Mouse (Mus musculus) G1E (cell line): ENCODE data around the gene Gm49388. TPM values are rescaled to one million over a fixed set of nuclear protein-coding genes. Genes with fewer than 3 reads are reported as not detected.

Source experiments
- ATAC-seq: 2 replicates; pipeline ENCODE4 v1.8.0; 2016; ENCODE audit warnings: mild to moderate bottlenecking; ENCODE audit not compliant: insufficient number of reproducible peaks, poor library complexity, low FRiP score, severe bottlenecking; ENCODE audit errors: extremely low read depth
- DNase-seq: peaks from one replicate; pipeline ENCODE4 v3.0.0; 2012; ENCODE audit warnings: low spot score
- H3K27me3 ChIP-seq: 2 replicates; pipeline ENCODE4 v1.6.1; 2012; ENCODE audit warnings: mild to moderate bottlenecking, low read length, inconsistent platforms; ENCODE audit not compliant: insufficient read depth
- H3K36me3 ChIP-seq: replicated peaks from 2 replicates; pipeline ENCODE3; 2012; ENCODE audit warnings: mild to moderate bottlenecking, inconsistent platforms
- H3K4me1 ChIP-seq: 2 replicates; pipeline ENCODE4 v1.6.1; 2012; ENCODE audit warnings: low read depth, low read length, inconsistent platforms, mixed read lengths; ENCODE audit not compliant: insufficient read depth
- H3K4me3 ChIP-seq: 2 replicates; pipeline ENCODE4 v1.5.1; 2012; ENCODE audit warnings: low read depth, mild to moderate bottlenecking, inconsistent platforms, low read length, moderate library complexity, mixed read lengths
- H3K9me3 ChIP-seq: replicated peaks from 2 replicates; pipeline ENCODE4 v1.6.1; 2012; ENCODE audit warnings: inconsistent platforms
- CTCF ChIP-seq: IDR thresholded peaks from 2 replicates; pipeline ENCODE4 v1.5.1; 2012; ENCODE audit warnings: low read depth, low read length, inconsistent platforms, mixed read lengths
- GATA1 ChIP-seq: IDR thresholded peaks from 2 replicates; pipeline ENCODE4 v1.6.1; 2012; ENCODE audit warnings: borderline replicate concordance, low read length, inconsistent platforms, mixed read lengths
- GATA2 ChIP-seq: IDR thresholded peaks from 2 replicates; pipeline ENCODE4 v1.6.1; 2012; ENCODE audit warnings: low read depth, low read length, inconsistent platforms, borderline replicate concordance
- POLR2AphosphoS5 ChIP-seq: IDR thresholded peaks from 2 replicates; pipeline ENCODE4 v1.6.1; 2012; ENCODE audit warnings: low read depth, low read length, inconsistent platforms; ENCODE audit not compliant: insufficient replicate concordance
- TAL1 ChIP-seq: conservative IDR thresholded peaks from 2 replicates; pipeline ENCODE4 v1.6.1; 2012; ENCODE audit warnings: low read depth, low read length, inconsistent platforms, mixed read lengths
- polyA plus RNA-seq: library from polyadenylated mRNA; stranded (reverse); fragments of >175 nt; gene quantifications from 2 replicates; pipeline ENCODE4 v1.2.3, GENCODE M21; 2012
- total RNA-seq, 2 experiments: library from RNA; stranded (forward) in 1 of 2; stranded (reverse) in 1 of 2; fragments of 200-1000 nt in 1 of 2; fragments of >200 nt in 1 of 2; fragmentation: Nextera tagmentation in 1 of 2; gene quantifications; 2 replicates each; pipeline ENCODE4 v1.2.3; 2014 to 2017

The Gm49388 gene
- total and polyA plus RNA-seq, 3 experiments: 1.1 to 4.7 TPM; not detected in 1

DNA sequence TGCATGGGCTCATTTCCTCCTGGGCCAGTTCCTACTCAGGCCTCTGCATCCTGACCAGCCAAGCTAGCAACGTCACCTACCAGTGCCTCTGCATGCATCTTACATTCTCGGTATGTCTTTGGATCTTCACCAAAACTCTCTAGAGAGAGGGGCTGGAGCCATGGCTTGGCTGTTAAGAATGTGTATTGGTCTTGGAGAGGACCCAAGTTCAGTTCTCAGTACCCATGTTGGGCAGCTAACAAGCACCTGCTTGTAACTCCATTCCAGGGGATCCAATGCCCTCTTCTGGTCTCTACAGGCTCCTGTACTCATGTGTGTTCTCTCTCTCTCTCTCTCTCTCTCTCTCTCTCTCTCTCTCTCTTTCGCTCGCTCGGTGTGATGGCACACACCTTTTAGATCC, 32.4 kb downstream of the Gm49388 start:
- Histone ChIP-seq H3K27me3 (peaks cover 29% of the 10 kb centered on the region), H3K36me3 (no peaks in the 10 kb centered on the region), H3K4me1 (peaks cover 12% of the 10 kb centered on the region), H3K9me3 (no peaks in the 10 kb centered on the region), H3K4me3 (no peak overlapping the region)
- TF ChIP-seq TAL1: no peak
- ATAC-seq (no peak), DNase-seq (no peak)

DNA sequence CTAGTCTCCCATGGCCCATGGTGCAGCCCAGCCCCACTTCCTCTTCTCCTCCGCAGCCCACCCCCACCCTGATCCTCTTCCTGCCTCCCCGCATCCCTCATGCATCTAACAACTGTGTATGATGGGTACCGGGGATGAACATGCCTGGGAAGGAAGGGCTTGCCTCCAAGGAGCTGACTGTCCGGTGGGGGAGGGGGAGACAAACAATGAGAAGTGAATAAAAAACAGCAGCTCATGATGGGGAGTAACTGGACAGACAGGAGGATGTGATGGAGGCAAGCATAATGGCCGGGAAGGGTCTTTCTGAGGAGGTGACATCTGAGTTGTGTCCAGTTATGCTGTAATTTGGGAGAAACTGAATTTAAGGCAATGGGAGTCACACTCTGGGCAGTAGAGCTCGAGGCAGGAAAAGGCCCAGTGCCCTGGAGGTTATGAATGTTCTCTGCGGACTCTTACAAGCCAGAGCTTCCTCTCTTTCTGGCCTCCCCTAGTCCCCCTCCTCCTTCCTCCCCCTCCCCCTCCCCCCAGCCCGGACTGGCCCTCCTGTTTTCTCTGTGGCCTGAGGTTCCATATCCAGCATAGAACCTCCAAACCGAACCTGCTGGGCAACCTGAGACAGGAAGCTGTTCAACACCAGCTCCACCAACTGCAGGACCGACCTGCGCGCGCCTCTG, 35.6 kb downstream of the Gm49388 start:
- no peak for DNase-seq
- TF ChIP-seq TAL1: no peak
- no peak for TF ChIP-seq POLR2AphosphoS5
- TF ChIP-seq CTCF: no peak
- no peak for TF ChIP-seq GATA1
- no peak for TF ChIP-seq GATA2
- peaks cover 8% of the 10 kb centered on the region for H3K4me1 ChIP-seq
- peaks cover 47% of the 10 kb centered on the region for H3K27me3 ChIP-seq
- no peaks in the 10 kb centered on the region for H3K9me3 ChIP-seq
- no peaks in the 10 kb centered on the region for H3K36me3 ChIP-seq
- H3K4me3 ChIP-seq: no peak overlapping the region
- no peak for ATAC-seq

DNA sequence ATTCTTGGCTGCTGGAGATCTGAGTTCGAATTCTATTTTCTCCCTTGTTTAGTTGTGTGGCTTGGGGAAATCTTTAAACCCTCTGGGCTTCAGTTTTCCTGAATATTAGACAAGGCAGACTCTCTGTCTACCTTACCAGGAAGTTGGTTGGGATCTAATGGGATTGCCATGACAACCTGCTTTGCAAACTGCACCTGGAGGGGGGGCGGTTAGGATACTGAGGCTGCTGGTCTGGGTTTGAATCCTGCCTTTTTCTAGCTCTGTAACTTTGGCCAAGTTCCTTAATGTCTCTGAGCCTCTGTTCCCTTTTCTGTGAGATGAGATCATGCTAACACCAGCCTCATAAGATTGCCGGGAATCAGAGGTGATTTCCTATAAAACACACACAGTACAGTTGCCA, 37.1 kb downstream of the Gm49388 start:
- no peak for ATAC-seq
- Histone ChIP-seq H3K9me3 (no peaks in the 10 kb centered on the region), H3K4me3 (no peak overlapping the region), H3K4me1 (peaks cover 6% of the 10 kb centered on the region; the same call in 1 of the 2 replicates), H3K36me3 (no peaks in the 10 kb centered on the region), H3K27me3 (peaks cover 45% of the 10 kb centered on the region)
- no peak for TF ChIP-seq TAL1
- no peak for TF ChIP-seq GATA1
- TF ChIP-seq GATA2: no peak
- TF ChIP-seq POLR2AphosphoS5: no peak
- TF ChIP-seq CTCF: no peak
- no peak for DNase-seq

DNA sequence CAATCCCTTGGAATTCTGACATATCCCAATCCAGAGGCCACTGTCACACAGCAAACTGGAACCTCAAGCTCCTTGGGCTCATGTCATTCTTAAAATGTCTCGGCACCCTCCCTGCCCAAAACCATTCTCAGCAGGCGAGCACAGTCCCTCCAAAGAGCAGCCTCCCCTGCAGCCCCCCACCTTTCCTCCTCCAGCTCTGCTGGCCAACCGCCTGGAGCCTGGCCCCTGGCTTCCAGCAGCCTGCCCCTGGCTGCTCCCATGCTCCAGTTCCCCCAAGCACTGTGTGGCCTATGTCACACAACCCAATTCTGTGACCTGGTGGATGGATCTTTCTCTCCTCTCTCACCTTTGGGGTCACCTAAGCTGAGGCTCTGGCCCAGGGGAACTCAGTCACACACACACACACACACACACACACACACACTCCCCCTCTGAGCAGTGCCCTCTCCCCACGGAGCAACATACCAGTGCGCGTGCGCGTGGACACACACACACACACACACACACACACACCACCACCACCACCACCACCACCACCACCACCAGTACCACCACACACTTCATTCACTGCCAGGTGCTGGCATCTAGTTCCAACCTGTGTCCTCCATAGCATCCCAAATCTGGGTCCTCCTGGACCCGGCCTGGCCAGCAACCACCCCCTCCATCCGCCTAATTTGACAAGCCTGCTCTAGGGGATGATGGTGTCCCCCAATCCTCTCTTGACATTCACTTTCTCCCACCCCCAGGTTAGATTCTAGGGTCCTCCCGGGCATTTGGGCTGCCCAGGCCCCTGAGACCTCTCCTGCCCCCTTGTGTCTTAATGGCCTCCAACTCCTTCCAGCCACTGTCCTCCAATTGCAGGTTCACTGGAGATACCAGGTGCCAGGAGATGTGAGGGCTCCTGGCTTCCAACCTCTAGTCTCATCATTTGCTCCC, 38.1 kb downstream of the Gm49388 start:
- no peak for TF ChIP-seq GATA2
- TF ChIP-seq TAL1: no peak
- no peak for TF ChIP-seq CTCF
- no peak for TF ChIP-seq POLR2AphosphoS5
- TF ChIP-seq GATA1: no peak
- no peaks in the 10 kb centered on the region for H3K36me3 ChIP-seq
- ATAC-seq: no peak
- peaks cover 41% of the 10 kb centered on the region for H3K27me3 ChIP-seq
- no peaks in the 10 kb centered on the region for H3K9me3 ChIP-seq
- H3K4me1 ChIP-seq: peaks cover 6% of the 10 kb centered on the region; the same call in 1 of the 2 replicates
- H3K4me3 ChIP-seq: no peak overlapping the region
- DNase-seq: no peak

DNA sequence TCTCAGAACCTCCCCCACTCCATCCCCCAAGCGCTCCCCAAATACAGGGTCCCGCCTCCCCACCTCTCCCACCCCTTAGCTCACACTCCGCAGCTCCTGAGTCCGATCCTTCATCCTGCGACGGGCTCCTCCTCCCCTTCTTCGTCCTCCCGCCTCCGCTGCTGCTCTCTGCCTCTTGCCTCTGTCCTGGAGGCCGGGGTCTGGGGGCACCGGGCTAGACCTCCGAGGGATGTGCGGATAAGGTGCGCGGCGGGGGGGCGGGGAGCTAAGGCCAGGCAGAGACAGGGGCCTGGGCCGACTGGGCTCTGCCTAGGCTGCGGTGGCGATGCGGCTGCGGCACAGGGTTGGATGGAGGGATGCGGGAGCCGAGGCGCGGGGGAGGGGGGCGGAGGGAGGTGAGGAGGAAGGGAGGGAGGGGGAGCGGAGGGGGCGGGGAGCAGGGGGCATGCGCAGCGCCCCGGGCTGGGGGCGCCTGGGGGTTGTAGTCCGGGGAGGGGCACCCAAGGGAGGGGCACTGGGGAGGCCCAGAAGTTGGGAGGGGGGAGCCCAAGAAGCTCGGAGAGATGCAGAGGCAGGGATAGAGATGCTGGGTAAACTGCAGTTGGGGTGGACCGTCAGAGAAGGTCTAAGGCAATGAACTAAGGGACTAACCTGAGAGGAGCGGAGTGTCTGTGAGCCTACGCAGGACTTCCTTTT, 38.9 kb downstream of the Gm49388 start, which contains the start of the genes Stx4a and Stx1b:
Gene Stx4a (plus strand): TSS at position 119 of the 696 bp plus-strand sequence.
Gene Stx1b (minus strand): TSS at position 374 of the 696 bp plus-strand sequence.
- H3K9me3 ChIP-seq: no peaks in the 10 kb centered on the region
- H3K4me3 ChIP-seq: no peak within 1 kb of the TSS
- H3K4me1 ChIP-seq: peaks cover 6% of the 10 kb centered on the region; the same call in 1 of the 2 replicates
- no peak for TF ChIP-seq CTCF
- no peak for TF ChIP-seq POLR2AphosphoS5
- DNase-seq (no peak), ATAC-seq (no peak)
- H3K27me3 ChIP-seq: peaks cover 40% of the 10 kb centered on the region
- no peaks in the 10 kb centered on the region for H3K36me3 ChIP-seq

DNA sequence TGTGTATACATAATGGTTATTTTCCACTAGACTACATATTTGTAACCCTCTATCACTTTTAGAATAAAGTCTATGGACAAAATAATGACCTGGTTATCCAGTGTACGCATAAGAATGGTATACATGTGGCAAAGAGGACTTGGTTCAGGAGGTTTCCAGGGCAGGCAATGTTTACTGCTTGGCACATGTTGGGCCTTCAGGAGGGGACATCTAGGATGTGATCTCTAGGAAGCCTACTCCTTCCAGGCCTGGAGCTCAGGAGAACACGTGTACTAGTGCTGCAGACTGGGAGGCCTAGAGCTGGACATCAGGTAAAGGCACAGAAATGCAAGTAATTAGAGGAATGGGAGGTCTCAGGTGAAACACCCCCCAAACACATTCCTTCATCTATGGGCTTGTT, 50.1 kb downstream of the Gm49388 start:
- H3K4me3 ChIP-seq: no peak overlapping the region
- no peaks in the 10 kb centered on the region for H3K36me3 ChIP-seq
- DNase-seq: no peak
- peaks cover 10% of the 10 kb centered on the region for H3K27me3 ChIP-seq
- H3K4me1 ChIP-seq: no peaks in the 10 kb centered on the region
- TF ChIP-seq GATA1: no peak
- TF ChIP-seq POLR2AphosphoS5: no peak
- TF ChIP-seq CTCF: no peak
- TF ChIP-seq TAL1: no peak
- ATAC-seq: no peak
- H3K9me3 ChIP-seq: no peaks in the 10 kb centered on the region
